Mouse (Mus musculus) midbrain, postnatal 0 days (tissue): Measurements from ENCODE around the gene 1110008L16Rik. TPM values are rescaled to one million over a fixed set of nuclear protein-coding genes. Genes with fewer than 3 reads are reported as not detected.

ENCODE experiments used
- ATAC-seq: fragments of 200-750 bp; cut with Nextera tagmentation; 2 replicates; pipeline ENCODE4 v1.8.0; 2017; ENCODE audit warnings: moderate number of reproducible peaks, mild to moderate bottlenecking, moderate TSS enrichment, moderate library complexity; ENCODE audit not compliant: low FRiP score
- DNase-seq: peaks from one replicate; pipeline ENCODE4 v3.0.0-alpha.2; 2015; ENCODE audit warnings: low spot score
- H3K27ac ChIP-seq: fragments of 300-500 bp; sonication (generic); 2 replicates; pipeline ENCODE4 v1.5.1; 2014; ENCODE audit warnings: low read depth, mild to moderate bottlenecking, low read length, mixed read lengths
- H3K27me3 ChIP-seq: fragments of 300-500 bp; sonication (generic); 2 replicates; pipeline ENCODE4 v1.6.1; 2014; ENCODE audit warnings: low read length, control low read depth, mixed read lengths; ENCODE audit not compliant: insufficient read depth
- H3K36me3 ChIP-seq: fragments of 300-500 bp; sonication (generic); 2 replicates; pipeline ENCODE4 v1.6.1; 2014; ENCODE audit warnings: low read length, control low read depth, mixed read lengths; ENCODE audit not compliant: insufficient read depth
- H3K4me1 ChIP-seq: fragments of 300-500 bp; sonication (generic); 2 replicates; pipeline ENCODE4 v1.6.1; 2014; ENCODE audit warnings: mild to moderate bottlenecking, control low read depth, antibody characterized with exemption, low read length, mixed read lengths; ENCODE audit not compliant: insufficient read depth
- H3K4me2 ChIP-seq: fragments of 300-500 bp; sonication (generic); 2 replicates; pipeline ENCODE4 v1.6.1; 2014; ENCODE audit warnings: low read depth, mild to moderate bottlenecking, low read length, mixed read lengths; ENCODE audit not compliant: poor library complexity, severe bottlenecking
- H3K4me3 ChIP-seq: fragments of 300-500 bp; sonication (generic); 2 replicates; pipeline ENCODE4 v1.5.1; 2014; ENCODE audit warnings: low read depth, mild to moderate bottlenecking, low read length, moderate library complexity
- H3K9ac ChIP-seq: fragments of 300-500 bp; sonication (generic); replicated peaks from 2 replicates; pipeline ENCODE4 v1.6.1; 2014; ENCODE audit warnings: mild to moderate bottlenecking, low read length, moderate library complexity, mixed read lengths; ENCODE audit not compliant: poor library complexity, severe bottlenecking
- H3K9me3 ChIP-seq: fragments of 300-500 bp; sonication (generic); 2 replicates; pipeline ENCODE4 v1.6.1; 2016; ENCODE audit warnings: low read length, control low read depth
- CTCF ChIP-seq: IDR thresholded peaks from 2 replicates; pipeline ENCODE4 v1.5.1; 2016; ENCODE audit warnings: antibody characterized with exemption, mild to moderate bottlenecking
- WGBS: fragments of 180-500 bp; shearing (Covaris S2); extraction: QIAGEN DNeasy Blood & Tissue Kit; methylation state at CpG from one replicate; pipeline ENCODE4 v1.1.7; 2014; 5-methylcytosine and 5-hydroxymethylcytosine counted together
- polyA plus RNA-seq: library from polyadenylated mRNA; unstranded; fragments of >200 nt; fragmentation: Nextera tagmentation; extraction: Ambion mirVana; gene quantifications from 2 replicates; pipeline ENCODE4 v1.2.1, GENCODE M21; 2015
- total RNA-seq: library from RNA; depleted of rRNA; stranded (reverse); fragments of >200 nt; gene quantifications from 2 replicates; pipeline ENCODE4 v1.2.3, GENCODE M21; 2014

1110008L16Rik gene
- total and polyA plus RNA-seq, 2 experiments from 2014 or later, result 6.5 to 8.9 TPM

- no peak for ATAC-seq
- no peak overlapping the region for H3K27ac ChIP-seq
- no peaks in the 10 kb centered on the region for H3K9me3 ChIP-seq
- no peak for DNase-seq
- no peak overlapping the region for H3K4me2 ChIP-seq
- TF ChIP-seq CTCF, result no peak
- no peaks in the 10 kb centered on the region for H3K27me3 ChIP-seq
- 0 out of 2 replicates have a peak, but pooled peaks cover 6% of the 10 kb centered on the region for H3K4me1 ChIP-seq
- no peaks in the 10 kb centered on the region for H3K36me3 ChIP-seq
- 96% methylated on average over 9 of the region's 9 CpGs for WGBS
- H3K9ac ChIP-seq, result no peak overlapping the region
- no peak overlapping the region for H3K4me3 ChIP-seq
Observed at GRCm38 (mm10) chr12:55308731-55309130, 9.4 kb downstream of the 1110008L16Rik start.

DNA sequence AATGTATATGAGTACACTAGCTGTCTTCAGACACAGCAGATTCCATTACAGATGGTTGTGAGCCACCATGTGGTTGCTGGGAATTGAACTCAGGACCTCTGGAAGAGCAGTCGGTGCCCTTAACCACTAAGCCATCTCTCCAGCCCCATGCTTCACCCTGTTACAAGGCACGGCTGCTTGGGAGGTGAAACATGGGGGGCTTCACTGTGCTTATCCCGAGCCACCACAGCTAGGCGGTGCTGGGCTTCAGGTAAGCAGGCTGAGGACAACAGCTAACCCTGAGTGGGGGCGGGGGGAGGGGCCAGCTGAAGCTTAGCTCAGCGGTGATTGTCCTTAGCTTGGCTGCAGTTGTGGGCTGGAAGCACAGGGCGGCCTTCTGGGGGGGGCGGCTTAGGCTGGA is 10.1 kb downstream of the 1110008L16Rik start:
- H3K9me3 ChIP-seq, result no peaks in the 10 kb centered on the region
- no peak for ATAC-seq
- no peaks in the 10 kb centered on the region for H3K27me3 ChIP-seq
- DNase-seq, result no peak
- 0 out of 2 replicates have a peak, but pooled peaks cover 3% of the 10 kb centered on the region for H3K4me1 ChIP-seq
- no peak overlapping the region for H3K27ac ChIP-seq
- WGBS, result 74% methylated on average over 8 of the region's 8 CpGs
- H3K4me2 ChIP-seq, result no peak overlapping the region
- no peaks in the 10 kb centered on the region for H3K36me3 ChIP-seq
- no peak for TF ChIP-seq CTCF
- no peak overlapping the region for H3K9ac ChIP-seq
- H3K4me3 ChIP-seq, result no peak overlapping the region

DNA sequence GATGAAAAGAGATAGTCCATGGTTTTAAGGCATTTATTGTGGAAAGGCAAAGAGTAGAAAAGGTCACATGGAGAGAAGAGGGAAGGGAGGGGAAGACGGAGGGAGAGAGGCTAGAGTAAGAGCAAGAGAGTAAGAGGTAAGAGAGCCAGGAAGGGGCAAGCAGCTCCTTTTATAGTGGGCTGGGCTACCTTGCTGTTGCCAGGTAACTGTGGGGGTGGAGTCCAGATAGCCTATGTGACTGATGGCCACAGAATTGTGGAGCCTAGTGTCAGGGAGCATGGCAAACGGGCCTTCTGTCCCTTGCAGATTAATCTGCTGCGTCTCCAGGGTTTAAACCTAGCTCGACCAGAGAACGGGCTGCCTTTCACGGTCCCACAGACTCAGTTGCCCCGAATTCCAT is 12.5 kb downstream of the 1110008L16Rik start:
- Histone ChIP-seq H3K36me3 (no peaks in the 10 kb centered on the region), H3K9ac (no peak overlapping the region), H3K4me2 (no peak overlapping the region), H3K27me3 (no peaks in the 10 kb centered on the region), H3K4me3 (no peak overlapping the region), H3K4me1 (no peaks in the 10 kb centered on the region), H3K9me3 (no peaks in the 10 kb centered on the region), H3K27ac (no peak overlapping the region)
- no peak for ATAC-seq
- TF ChIP-seq CTCF, result no peak
- WGBS, result 79% methylated on average over 7 of the region's 7 CpGs
- DNase-seq, result no peak

DNA sequence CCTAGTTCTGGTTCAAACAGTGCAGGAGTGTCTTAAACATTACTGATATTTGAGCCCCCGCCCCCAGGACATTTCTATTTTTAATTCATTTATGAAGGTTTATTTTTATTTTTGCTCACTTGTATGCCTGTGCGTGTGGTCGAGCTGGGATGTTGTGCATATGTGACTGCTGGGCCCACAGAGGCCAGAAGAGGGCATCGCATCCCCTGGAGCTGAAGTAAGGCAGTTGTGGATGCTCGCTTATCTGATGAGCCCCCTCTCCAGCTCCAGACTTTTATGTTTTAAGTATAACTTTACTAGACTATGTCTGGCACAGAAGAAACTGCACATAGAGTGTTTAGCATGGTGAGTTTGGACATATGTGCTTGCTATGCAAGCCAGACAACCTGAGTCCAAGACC is 14.5 kb downstream of the 1110008L16Rik start:
- H3K9me3 ChIP-seq, result no peaks in the 10 kb centered on the region
- 88% methylated on average over 5 of the region's 5 CpGs for WGBS
- no peak overlapping the region for H3K9ac ChIP-seq
- ATAC-seq (no peak), DNase-seq (no peak)
- no peaks in the 10 kb centered on the region for H3K36me3 ChIP-seq
- no peak overlapping the region for H3K4me3 ChIP-seq
- no peaks in the 10 kb centered on the region for H3K27me3 ChIP-seq
- no peaks in the 10 kb centered on the region for H3K4me1 ChIP-seq
- H3K4me2 ChIP-seq, result no peak overlapping the region
- H3K27ac ChIP-seq, result no peak overlapping the region
- TF ChIP-seq CTCF, result peak; percentile 17; the same call in 1 of the 2 replicates

DNA sequence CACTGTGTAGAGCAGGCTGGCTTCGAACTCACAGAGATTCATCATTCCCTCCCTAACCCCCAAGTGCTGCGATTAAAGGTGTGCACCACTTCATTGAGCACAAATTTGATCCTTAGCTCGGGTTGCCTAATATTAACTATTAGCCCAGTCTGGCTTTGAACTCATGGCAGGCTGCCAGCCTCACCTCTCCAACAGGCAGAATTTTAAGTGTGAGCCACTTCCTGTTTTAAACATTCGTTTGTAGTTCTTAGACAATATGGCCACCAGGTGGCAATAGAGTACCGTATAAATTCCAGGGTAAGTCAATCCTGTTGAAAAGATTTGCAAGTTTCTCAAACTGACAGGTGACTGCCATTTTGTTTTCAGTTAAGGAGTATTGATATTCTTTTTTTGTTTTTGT is 15.8 kb downstream of the 1110008L16Rik start:
- Histone ChIP-seq H3K4me3 (no peak overlapping the region), H3K4me2 (no peak overlapping the region), H3K4me1 (no peaks in the 10 kb centered on the region), H3K36me3 (no peaks in the 10 kb centered on the region), H3K9ac (no peak overlapping the region), H3K27me3 (no peaks in the 10 kb centered on the region), H3K27ac (no peak overlapping the region), H3K9me3 (no peaks in the 10 kb centered on the region)
- ATAC-seq (peak; percentile 27; the same call in 1 of the 2 replicates), DNase-seq (peak; percentile 90)
- WGBS, result 42% methylated on average over 5 of the region's 5 CpGs
- peak; percentile 83 for TF ChIP-seq CTCF

DNA sequence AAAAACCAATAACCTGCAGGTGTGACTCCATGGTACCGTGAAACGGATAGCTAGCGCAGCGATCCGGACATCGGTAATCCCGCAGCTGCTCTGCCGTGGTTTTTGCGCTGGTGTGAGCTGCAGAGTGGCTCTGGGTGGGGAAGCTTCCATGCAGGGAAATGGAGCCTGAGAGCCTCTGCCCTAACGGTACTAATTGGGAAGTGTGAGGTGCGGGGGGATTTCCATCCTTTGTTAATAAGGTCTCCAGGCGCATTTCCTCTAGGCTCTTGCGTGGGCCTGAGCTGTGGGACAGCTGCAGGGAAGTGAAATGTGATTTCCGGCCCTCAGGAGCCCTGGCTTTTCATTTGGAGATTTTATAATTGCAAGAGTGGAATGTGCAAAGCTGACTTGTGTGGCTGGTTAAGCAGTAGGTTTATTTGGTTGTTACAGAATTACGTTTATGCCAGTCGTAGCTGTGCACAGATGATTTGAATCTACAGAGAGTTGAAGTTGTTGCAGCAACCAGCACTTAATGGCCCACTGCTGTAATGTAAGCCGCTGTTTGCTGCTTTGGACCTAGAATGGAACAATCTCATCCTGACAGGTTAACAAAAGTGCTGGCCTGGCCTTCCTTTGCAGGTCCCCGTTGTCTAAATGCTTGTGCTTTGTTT is 22.4 kb downstream of the 1110008L16Rik start:
- no peak for ATAC-seq
- TF ChIP-seq CTCF, result no peak

More for the DNA sequence above, 22.4 kb downstream of the 1110008L16Rik start:
- DNase-seq, result no peak
- Histone ChIP-seq H3K4me3 (no peak overlapping the region), H3K4me2 (no peak overlapping the region), H3K36me3 (no peaks in the 10 kb centered on the region), H3K4me1 (no peaks in the 10 kb centered on the region), H3K9me3 (no peaks in the 10 kb centered on the region), H3K27ac (0 out of 2 replicates have a peak overlapping the region, but pooled peaks have one; percentile 18), H3K9ac (no peak overlapping the region), H3K27me3 (no peaks in the 10 kb centered on the region)
- 76% methylated on average over 18 of the region's 18 CpGs for WGBS
